Mouse (Mus musculus) liver, embryonic 14.5 days (tissue): ENCODE data around the gene Slc34a3.

Experiments
- CTCF ChIP-seq: IDR thresholded peaks from 2 replicates; pipeline ENCODE4 v1.5.1; 2016; ENCODE audit warnings: antibody characterized with exemption, low read depth, control low read depth
- EP300 ChIP-seq: IDR thresholded peaks from 2 replicates; pipeline ENCODE4 v1.6.1; 2016; ENCODE audit warnings: antibody characterized with exemption, low read depth

DNA sequence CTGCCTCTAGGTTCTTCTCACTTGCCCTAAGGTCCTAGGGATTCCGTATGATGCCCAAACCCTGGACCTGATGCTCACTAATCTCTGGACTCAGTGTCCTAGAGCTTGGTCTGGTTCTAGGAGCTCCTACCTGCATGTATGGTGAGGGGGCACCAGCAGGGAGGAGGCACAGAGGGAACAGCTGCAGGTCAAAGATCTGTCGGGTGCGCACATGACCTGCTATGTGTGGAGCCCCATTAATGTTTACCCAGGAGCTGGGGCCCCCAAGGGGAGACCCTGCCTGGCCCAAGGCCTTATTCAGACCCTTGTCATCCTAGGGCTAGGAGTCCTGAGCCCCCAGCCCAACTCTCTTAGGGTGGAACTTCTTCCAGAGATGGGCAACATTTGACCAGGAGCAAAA lies at the start of gene Slc34a3:
- TF ChIP-seq CTCF (no peak), EP300 (no peak)
